Mouse (Mus musculus): ENCODE data around the gene Wdr45. TPM values are rescaled to one million over a fixed set of nuclear protein-coding genes. Genes with fewer than 3 reads are reported as not detected.
"Not testable (repeated sequence)": the region's sequence is repeated elsewhere in the genome, so short reads cannot be mapped to it uniquely, and the experiment has no call there.

Gene Wdr45
- polyA plus RNA-seq, 1 experiment from 2014 or later = 16.2 TPM

- 47% methylated on average over 5 of the region's 5 CpGs for WGBS (ENCODE audit: insufficient replicate concordance)
- no peaks in the 10 kb centered on the region for H3K9me3 ChIP-seq (replicated peaks; ENCODE audit: control insufficient read depth, low read length)
- no peak overlapping the region for H3K4me2 ChIP-seq
- no peak overlapping the region for H3K27ac ChIP-seq (ENCODE audit: low read depth, low read length)
- no peak for ATAC-seq (replicated peaks; ENCODE audit: insufficient number of reproducible peaks, low FRiP score, low TSS enrichment)
- H3K9ac ChIP-seq (ENCODE audit: low read depth, low read length) = no peak overlapping the region
- H3K4me3 ChIP-seq (ENCODE audit: low read depth, low read length) = no peak overlapping the region
- no peaks in the 10 kb centered on the region for H3K27me3 ChIP-seq (ENCODE audit: control insufficient read depth, insufficient read depth, low read length)
- no peaks in the 10 kb centered on the region for H3K4me1 ChIP-seq (ENCODE audit: control insufficient read depth, insufficient read depth, low read length)
- H3K36me3 ChIP-seq (ENCODE audit: control insufficient read depth, insufficient read depth, low read length) = no peaks in the 10 kb centered on the region
Measured at GRCm38 (mm10) chrX:7741103-7741502, 27.0 kb downstream of the Wdr45 start.

- H3K9ac ChIP-seq (ENCODE audit: low read depth, low read length) = no peak overlapping the region
- no peak overlapping the region for H3K4me3 ChIP-seq (ENCODE audit: low read depth, low read length)
- WGBS (ENCODE audit: insufficient replicate concordance) = 53% methylated on average over 5 of the region's 5 CpGs
- no peaks in the 10 kb centered on the region for H3K27me3 ChIP-seq (ENCODE audit: control insufficient read depth, insufficient read depth, low read length)
- H3K4me1 ChIP-seq (ENCODE audit: control insufficient read depth, insufficient read depth, low read length) = no peaks in the 10 kb centered on the region
- H3K4me2 ChIP-seq = no peak overlapping the region
- no peak overlapping the region for H3K27ac ChIP-seq (ENCODE audit: low read depth, low read length)
- no peak for ATAC-seq (replicated peaks; ENCODE audit: insufficient number of reproducible peaks, low FRiP score, low TSS enrichment)
- H3K36me3 ChIP-seq (ENCODE audit: control insufficient read depth, insufficient read depth, low read length) = no peaks in the 10 kb centered on the region
- H3K9me3 ChIP-seq (replicated peaks; ENCODE audit: control insufficient read depth, low read length) = no peaks in the 10 kb centered on the region
Measured at GRCm38 (mm10) chrX:7743470-7743869, 29.3 kb downstream of the Wdr45 start.

- no peak overlapping the region for H3K9ac ChIP-seq (ENCODE audit: low read depth, low read length)
- 63% methylated on average over 1 of the region's 1 CpGs for WGBS (ENCODE audit: insufficient replicate concordance)
- ATAC-seq (replicated peaks; ENCODE audit: insufficient number of reproducible peaks, low FRiP score, low TSS enrichment) = no peak
Measured at GRCm38 (mm10) chrX:7744940-7745339, 30.8 kb downstream of the Wdr45 start.

GRCm38 (mm10) chrX:7745429-7745828, 31.3 kb downstream of the Wdr45 start:
- H3K4me1 ChIP-seq (ENCODE audit: control insufficient read depth, insufficient read depth, low read length) = no peaks in the 10 kb centered on the region
- no peaks in the 10 kb centered on the region for H3K36me3 ChIP-seq (ENCODE audit: control insufficient read depth, insufficient read depth, low read length)
- WGBS (ENCODE audit: insufficient replicate concordance) = 90% methylated on average over 8 of the region's 8 CpGs
- H3K9ac ChIP-seq (ENCODE audit: low read depth, low read length) = no peak overlapping the region
- no peak for ATAC-seq (replicated peaks; ENCODE audit: insufficient number of reproducible peaks, low FRiP score, low TSS enrichment)
- no peak overlapping the region for H3K4me2 ChIP-seq
- H3K27ac ChIP-seq (ENCODE audit: low read depth, low read length) = no peak overlapping the region
- H3K4me3 ChIP-seq (ENCODE audit: low read depth, low read length) = no peak overlapping the region
- no peaks in the 10 kb centered on the region for H3K27me3 ChIP-seq (ENCODE audit: control insufficient read depth, insufficient read depth, low read length)
- no peaks in the 10 kb centered on the region for H3K9me3 ChIP-seq (replicated peaks; ENCODE audit: control insufficient read depth, low read length)

More at GRCm38 (mm10) chrX:7744940-7745339, 30.8 kb downstream of the Wdr45 start:
- H3K4me2 ChIP-seq = no peak overlapping the region
- no peak overlapping the region for H3K27ac ChIP-seq (ENCODE audit: low read depth, low read length)
- H3K27me3 ChIP-seq (ENCODE audit: control insufficient read depth, insufficient read depth, low read length) = no peaks in the 10 kb centered on the region
- H3K4me1 ChIP-seq (ENCODE audit: control insufficient read depth, insufficient read depth, low read length) = no peaks in the 10 kb centered on the region
- no peak overlapping the region for H3K4me3 ChIP-seq (ENCODE audit: low read depth, low read length)
- no peaks in the 10 kb centered on the region for H3K9me3 ChIP-seq (replicated peaks; ENCODE audit: control insufficient read depth, low read length)
- no peaks in the 10 kb centered on the region for H3K36me3 ChIP-seq (ENCODE audit: control insufficient read depth, insufficient read depth, low read length)

GRCm38 (mm10) chrX:7750432-7751116, 36.4 kb downstream of the Wdr45 start, which contains the start of gene Ccdc120:
Gene Ccdc120 (minus strand): TSS chrX:7750905.
- Histone ChIP-seq H3K9ac (ENCODE audit: low read depth, low read length) (peak within 1 kb of the TSS; percentile 76), H3K4me1 (ENCODE audit: control insufficient read depth, insufficient read depth, low read length) (no peaks in the 10 kb centered on the region), H3K27ac (ENCODE audit: low read depth, low read length) (no peak within 1 kb of the TSS), H3K4me3 (ENCODE audit: low read depth, low read length) (peak within 1 kb of the TSS; percentile 58), H3K27me3 (ENCODE audit: control insufficient read depth, insufficient read depth, low read length) (no peaks in the 10 kb centered on the region), H3K36me3 (ENCODE audit: control insufficient read depth, insufficient read depth, low read length) (no peaks in the 10 kb centered on the region), H3K4me2 (peak within 1 kb of the TSS; percentile 62), H3K9me3 (replicated peaks; ENCODE audit: control insufficient read depth, low read length) (no peaks in the 10 kb centered on the region)
- ATAC-seq (replicated peaks; ENCODE audit: insufficient number of reproducible peaks, low FRiP score, low TSS enrichment) = peak; percentile 39; the same call in 1 of the 2 replicates
- 12% methylated on average over 46 of the region's 56 CpGs for WGBS (ENCODE audit: insufficient replicate concordance)

GRCm38 (mm10) chrX:7753627-7754026, 39.5 kb downstream of the Wdr45 start:
- H3K4me2 ChIP-seq; H3K4me3 ChIP-seq (ENCODE audit: low read depth, low read length); ATAC-seq (replicated peaks; ENCODE audit: insufficient number of reproducible peaks, low FRiP score, low TSS enrichment); H3K9me3 ChIP-seq (replicated peaks; ENCODE audit: control insufficient read depth, low read length); H3K4me1 ChIP-seq (ENCODE audit: control insufficient read depth, insufficient read depth, low read length); H3K27me3 ChIP-seq (ENCODE audit: control insufficient read depth, insufficient read depth, low read length); H3K9ac ChIP-seq (ENCODE audit: low read depth, low read length); H3K36me3 ChIP-seq (ENCODE audit: control insufficient read depth, insufficient read depth, low read length); H3K27ac ChIP-seq (ENCODE audit: low read depth, low read length): not testable (repeated sequence)
- WGBS (ENCODE audit: insufficient replicate concordance) = 23% methylated on average over 3 of the region's 3 CpGs

- 16% methylated on average over 38 of the region's 38 CpGs for WGBS (ENCODE audit: insufficient replicate concordance)
- peak within 1 kb of the TSS; percentile 73 for H3K4me2 ChIP-seq
- peak within 1 kb of the TSS; percentile 73 for H3K27ac ChIP-seq (ENCODE audit: low read depth, low read length)
- peaks cover under 1% of the 10 kb centered on the region; the same call in 1 of the 2 replicates for H3K36me3 ChIP-seq (ENCODE audit: control insufficient read depth, insufficient read depth, low read length)
- peak within 1 kb of the TSS; percentile 73 for H3K9ac ChIP-seq (ENCODE audit: low read depth, low read length)
- ATAC-seq (replicated peaks; ENCODE audit: insufficient number of reproducible peaks, low FRiP score, low TSS enrichment) = peak; percentile 90
- H3K27me3 ChIP-seq (ENCODE audit: control insufficient read depth, insufficient read depth, low read length) = no peaks in the 10 kb centered on the region
- H3K4me3 ChIP-seq (ENCODE audit: low read depth, low read length) = peak within 1 kb of the TSS; percentile 64
- H3K9me3 ChIP-seq (replicated peaks; ENCODE audit: control insufficient read depth, low read length) = no peaks in the 10 kb centered on the region
- peaks cover 11% of the 10 kb centered on the region; the same call in 1 of the 2 replicates for H3K4me1 ChIP-seq (ENCODE audit: control insufficient read depth, insufficient read depth, low read length)
Measured at GRCm38 (mm10) chrX:7762137-7762920, 48.2 kb downstream of the Wdr45 start, which contains the start of gene Tfe3. Gene Tfe3 (plus strand): TSS chrX:7762560.

GRCm38 (mm10) chrX:7762921-7763197, 48.7 kb downstream of the Wdr45 start:
- Histone ChIP-seq H3K9me3 (replicated peaks; ENCODE audit: control insufficient read depth, low read length) (no peaks in the 10 kb centered on the region), H3K27me3 (ENCODE audit: control insufficient read depth, insufficient read depth, low read length) (no peaks in the 10 kb centered on the region), H3K36me3 (ENCODE audit: control insufficient read depth, insufficient read depth, low read length) (peaks cover 3% of the 10 kb centered on the region; the same call in 1 of the 2 replicates), H3K4me2 (peak overlapping the region; percentile 73), H3K4me1 (ENCODE audit: control insufficient read depth, insufficient read depth, low read length) (peaks cover 11% of the 10 kb centered on the region; the same call in 1 of the 2 replicates), H3K4me3 (ENCODE audit: low read depth, low read length) (peak overlapping the region; percentile 64), H3K27ac (ENCODE audit: low read depth, low read length) (peak overlapping the region; percentile 73), H3K9ac (ENCODE audit: low read depth, low read length) (peak overlapping the region; percentile 73)
- no peak; the same call in 1 of the 2 replicates for ATAC-seq (replicated peaks; ENCODE audit: insufficient number of reproducible peaks, low FRiP score, low TSS enrichment)
- 15% methylated on average over 21 of the region's 21 CpGs for WGBS (ENCODE audit: insufficient replicate concordance)

Measured in heart, embryonic 11.5 days (tissue).